Mouse (Mus musculus): Measurements from ENCODE around the gene Hils1. TPM values are rescaled to one million over a fixed set of nuclear protein-coding genes. Genes with fewer than 3 reads are reported as not detected.

Gene Hils1
- polyA plus RNA-seq, 1 experiment: not detected

DNA sequence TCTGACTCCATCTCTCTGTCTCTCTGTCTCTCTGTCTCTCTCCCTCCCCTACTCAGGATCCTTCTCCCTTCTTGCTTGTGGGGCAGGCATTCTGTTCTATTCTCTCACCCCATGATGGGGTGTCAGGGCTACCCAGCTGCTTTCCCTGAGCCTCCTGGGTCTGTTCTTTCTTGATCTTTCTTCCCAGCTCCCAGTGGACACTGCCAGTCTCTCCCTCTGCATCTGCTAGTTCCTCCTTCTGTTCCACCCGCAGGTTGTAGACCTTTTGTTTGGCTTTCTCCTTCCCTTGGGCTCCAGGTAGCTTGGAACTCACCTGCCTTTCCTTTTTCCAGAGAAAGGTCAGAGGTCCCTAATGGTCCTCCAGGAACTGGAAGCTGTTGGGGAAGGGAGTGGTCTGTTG is 44.0 kb downstream of the Hils1 start:
- TF ChIP-seq CTCF (IDR thresholded peaks at IDR 0.05; ENCODE audit: insufficient read depth, low read depth, low read length) (no peak), POLR2A (IDR thresholded peaks at IDR 0.05; ENCODE audit: insufficient read depth, low read depth, low read length) (no peak)
- H3K27ac ChIP-seq (ENCODE audit: insufficient read depth, low read depth, low read length): no peak overlapping the region
- peak overlapping the region; percentile 27; the same call in 1 of the 2 replicates for H3K4me3 ChIP-seq (ENCODE audit: insufficient read depth, low read depth, low read length)
- H3K4me1 ChIP-seq (ENCODE audit: control insufficient read depth, insufficient read depth, low read length): peaks cover 22% of the 10 kb centered on the region
- 47% methylated on average over 1 of the region's 1 CpGs for WGBS

GRCm38 (mm10) chr11:95012075-95012474 is 44.7 kb downstream of the Hils1 start:
- H3K27ac ChIP-seq (ENCODE audit: insufficient read depth, low read depth, low read length): no peak overlapping the region
- TF ChIP-seq CTCF (IDR thresholded peaks at IDR 0.05; ENCODE audit: insufficient read depth, low read depth, low read length): no peak
- TF ChIP-seq POLR2A (IDR thresholded peaks at IDR 0.05; ENCODE audit: insufficient read depth, low read depth, low read length): no peak
- 47% methylated on average over 3 of the region's 3 CpGs for WGBS
- H3K4me3 ChIP-seq (ENCODE audit: insufficient read depth, low read depth, low read length): no peak overlapping the region
- H3K4me1 ChIP-seq (ENCODE audit: control insufficient read depth, insufficient read depth, low read length): peaks cover 17% of the 10 kb centered on the region

GRCm38 (mm10) chr11:95012487-95012886 is 45.1 kb downstream of the Hils1 start:
- TF ChIP-seq CTCF (IDR thresholded peaks at IDR 0.05; ENCODE audit: insufficient read depth, low read depth, low read length): no peak
- no peak for TF ChIP-seq POLR2A (IDR thresholded peaks at IDR 0.05; ENCODE audit: insufficient read depth, low read depth, low read length)
- 47% methylated on average over 3 of the region's 3 CpGs for WGBS
- H3K4me3 ChIP-seq (ENCODE audit: insufficient read depth, low read depth, low read length): no peak overlapping the region

GRCm38 (mm10) chr11:95015484-95015883 is 48.1 kb downstream of the Hils1 start:
- Histone ChIP-seq H3K4me1 (ENCODE audit: control insufficient read depth, insufficient read depth, low read length) (peaks cover 8% of the 10 kb centered on the region), H3K4me3 (ENCODE audit: insufficient read depth, low read depth, low read length) (no peak overlapping the region), H3K27ac (ENCODE audit: insufficient read depth, low read depth, low read length) (no peak overlapping the region)
- TF ChIP-seq CTCF (IDR thresholded peaks at IDR 0.05; ENCODE audit: insufficient read depth, low read depth, low read length) (no peak), POLR2A (IDR thresholded peaks at IDR 0.05; ENCODE audit: insufficient read depth, low read depth, low read length) (no peak)
- 85% methylated on average over 3 of the region's 3 CpGs for WGBS

More at GRCm38 (mm10) chr11:95012487-95012886, 45.1 kb downstream of the Hils1 start:
- H3K4me1 ChIP-seq (ENCODE audit: control insufficient read depth, insufficient read depth, low read length): peaks cover 16% of the 10 kb centered on the region
- no peak overlapping the region for H3K27ac ChIP-seq (ENCODE audit: insufficient read depth, low read depth, low read length)

Other genes starting within 250 kb of the Hils1 start
- not detected in 2 replicates for gene Cdc34b, start 225.8 kb upstream of the Hils1 start, polyA plus RNA-seq (2012; ENCODE audit: insufficient read depth, insufficient read length, low replicate concordance, missing spikeins)
- not detected in 2 replicates for gene Tmem92, start 184.9 kb upstream of the Hils1 start, polyA plus RNA-seq (2012; ENCODE audit: insufficient read depth, insufficient read length, low replicate concordance, missing spikeins)
- gene Col1a1, start 31.4 kb upstream of the Hils1 start, polyA plus RNA-seq (2012; ENCODE audit: insufficient read depth, insufficient read length, low replicate concordance, missing spikeins): not detected in 2 replicates
- not detected in 2 replicates for gene Sgca, start 8.7 kb downstream of the Hils1 start, polyA plus RNA-seq (2012; ENCODE audit: insufficient read depth, insufficient read length, low replicate concordance, missing spikeins)
- 129 TPM in 1 of 2 replicates, not detected in the other for gene Ppp1r9b, start 23.4 kb downstream of the Hils1 start, polyA plus RNA-seq (2012; ENCODE audit: insufficient read depth, insufficient read length, low replicate concordance, missing spikeins)
- not detected in 2 replicates for gene Samd14, start 42.3 kb downstream of the Hils1 start, polyA plus RNA-seq (2012; ENCODE audit: insufficient read depth, insufficient read length, low replicate concordance, missing spikeins)
- gene Pdk2, start 73.8 kb downstream of the Hils1 start, polyA plus RNA-seq (2012; ENCODE audit: insufficient read depth, insufficient read length, low replicate concordance, missing spikeins): not detected in 2 replicates
- gene Itga3, start 109.2 kb downstream of the Hils1 start, polyA plus RNA-seq (2012; ENCODE audit: insufficient read depth, insufficient read length, low replicate concordance, missing spikeins): not detected in 2 replicates
- gene Dlx3, start 152.5 kb downstream of the Hils1 start, polyA plus RNA-seq (2012; ENCODE audit: insufficient read depth, insufficient read length, low replicate concordance, missing spikeins): not detected in 2 replicates
- not detected in 2 replicates for gene Dlx4, start 178.7 kb downstream of the Hils1 start, polyA plus RNA-seq (2012; ENCODE audit: insufficient read depth, insufficient read length, low replicate concordance, missing spikeins)

All from olfactory bulb, adult 2 months (tissue).